Mouse (Mus musculus): ENCODE results near the gene Ehbp1l1. TPM values are rescaled to one million over a fixed set of nuclear protein-coding genes. Genes with fewer than 3 reads are reported as not detected.
A peak's percentile ranks its signal among the peaks of the same experiment; 100 is the strongest.
"Not testable (repeated sequence)": the region's sequence is repeated elsewhere in the genome, so short reads cannot be mapped to it uniquely, and the experiment has no call there.

Ehbp1l1 gene
- polyA plus RNA-seq, 1 experiment: 61.8 TPM

- Histone ChIP-seq H3K4me1 (replicated peaks; ENCODE audit: control insufficient read depth, insufficient read depth, low read length) (peaks cover 42% of the 10 kb centered on the region), H3K27me3 (ENCODE audit: control insufficient read depth, insufficient read depth, low read length) (no peaks in the 10 kb centered on the region), H3K4me3 (ENCODE audit: control insufficient read depth, insufficient read depth, low read length) (peak overlapping the region; percentile 92), H3K27ac (ENCODE audit: control insufficient read depth, insufficient read depth, low read length) (peak overlapping the region; percentile 85), H3K36me3 (ENCODE audit: control insufficient read depth, insufficient read depth, low read length) (peaks cover 20% of the 10 kb centered on the region)
- TF ChIP-seq CTCF (IDR thresholded peaks at IDR 0.05; ENCODE audit: borderline replicate concordance, control insufficient read depth, extremely low read depth, insufficient read depth, low read length, poor library complexity): no peak
- TF ChIP-seq POLR2A (IDR thresholded peaks at IDR 0.05; ENCODE audit: control insufficient read depth, extremely low read depth, insufficient read depth, low read length, poor library complexity): no peak
- DNase-seq: no peak
- WGBS: 0% methylated on average over 7 of the region's 7 CpGs
These were observed 37.1 kb downstream of the Ehbp1l1 start for GRCm38 (mm10) chr19:5689088-5689428.

GRCm38 (mm10) chr19:5688200-5689087 is 37.7 kb downstream of the Ehbp1l1 start, which contains the start of the genes Map3k11 and Pcnx3:
Gene Map3k11, plus strand, starts transcription at chr19:5688742.
Gene Pcnx3, minus strand, starts transcription at chr19:5688908.
- under 1% methylated on average over 69 of the region's 69 CpGs for WGBS
- DNase-seq: peak; percentile 96
- TF ChIP-seq CTCF (IDR thresholded peaks at IDR 0.05; ENCODE audit: borderline replicate concordance, control insufficient read depth, extremely low read depth, insufficient read depth, low read length, poor library complexity) (no peak), POLR2A (IDR thresholded peaks at IDR 0.05; ENCODE audit: control insufficient read depth, extremely low read depth, insufficient read depth, low read length, poor library complexity) (peak; percentile 74; the same call in 1 of the 2 replicates)
- Histone ChIP-seq H3K36me3 (ENCODE audit: control insufficient read depth, insufficient read depth, low read length) (peaks cover 24% of the 10 kb centered on the region), H3K27me3 (ENCODE audit: control insufficient read depth, insufficient read depth, low read length) (no peaks in the 10 kb centered on the region), H3K4me1 (replicated peaks; ENCODE audit: control insufficient read depth, insufficient read depth, low read length) (peaks cover 42% of the 10 kb centered on the region), H3K27ac (ENCODE audit: control insufficient read depth, insufficient read depth, low read length) (peak within 1 kb of the TSS; percentile 86), H3K4me3 (ENCODE audit: control insufficient read depth, insufficient read depth, low read length) (peak within 1 kb of the TSS; percentile 92)

- Histone ChIP-seq H3K4me1 (replicated peaks; ENCODE audit: control insufficient read depth, insufficient read depth, low read length) (peaks cover 36% of the 10 kb centered on the region), H3K36me3 (ENCODE audit: control insufficient read depth, insufficient read depth, low read length) (peaks cover 31% of the 10 kb centered on the region), H3K27ac (ENCODE audit: control insufficient read depth, insufficient read depth, low read length) (no peak overlapping the region), H3K27me3 (ENCODE audit: control insufficient read depth, insufficient read depth, low read length) (no peaks in the 10 kb centered on the region), H3K4me3 (ENCODE audit: control insufficient read depth, insufficient read depth, low read length) (peak overlapping the region; percentile 92)
- TF ChIP-seq POLR2A (IDR thresholded peaks at IDR 0.05; ENCODE audit: control insufficient read depth, extremely low read depth, insufficient read depth, low read length, poor library complexity) (no peak), CTCF (IDR thresholded peaks at IDR 0.05; ENCODE audit: borderline replicate concordance, control insufficient read depth, extremely low read depth, insufficient read depth, low read length, poor library complexity) (no peak)
- DNase-seq: no peak
- WGBS: 43% methylated on average over 9 of the region's 9 CpGs
These were observed 38.4 kb downstream of the Ehbp1l1 start for GRCm38 (mm10) chr19:5687738-5688137.

GRCm38 (mm10) chr19:5686954-5687353 is 39.2 kb downstream of the Ehbp1l1 start:
- not testable (repeated sequence) for H3K27me3 ChIP-seq (ENCODE audit: control insufficient read depth, insufficient read depth, low read length); H3K27ac ChIP-seq (ENCODE audit: control insufficient read depth, insufficient read depth, low read length); DNase-seq; H3K4me3 ChIP-seq (ENCODE audit: control insufficient read depth, insufficient read depth, low read length)
- Histone ChIP-seq H3K36me3 (ENCODE audit: control insufficient read depth, insufficient read depth, low read length) (peaks cover 38% of the 10 kb centered on the region), H3K4me1 (replicated peaks; ENCODE audit: control insufficient read depth, insufficient read depth, low read length) (peaks cover 30% of the 10 kb centered on the region)
- whole genome bisulfite sequencing: 95% methylated on average over 10 of the region's 12 CpGs

- DNase-seq: no peak
- H3K4me3 ChIP-seq (ENCODE audit: control insufficient read depth, insufficient read depth, low read length): no peak overlapping the region
- TF ChIP-seq POLR2A (IDR thresholded peaks at IDR 0.05; ENCODE audit: control insufficient read depth, extremely low read depth, insufficient read depth, low read length, poor library complexity): no peak
- no peak for TF ChIP-seq CTCF (IDR thresholded peaks at IDR 0.05; ENCODE audit: borderline replicate concordance, control insufficient read depth, extremely low read depth, insufficient read depth, low read length, poor library complexity)
- H3K36me3 ChIP-seq (ENCODE audit: control insufficient read depth, insufficient read depth, low read length): peaks cover 40% of the 10 kb centered on the region
- H3K27me3 ChIP-seq (ENCODE audit: control insufficient read depth, insufficient read depth, low read length): no peaks in the 10 kb centered on the region
- no peak overlapping the region for H3K27ac ChIP-seq (ENCODE audit: control insufficient read depth, insufficient read depth, low read length)
- WGBS: 97% methylated on average over 13 of the region's 13 CpGs
- peaks cover 25% of the 10 kb centered on the region for H3K4me1 ChIP-seq (replicated peaks; ENCODE audit: control insufficient read depth, insufficient read depth, low read length)
These were observed 39.7 kb downstream of the Ehbp1l1 start for GRCm38 (mm10) chr19:5686437-5686836.

- H3K27ac ChIP-seq (ENCODE audit: control insufficient read depth, insufficient read depth, low read length): no peak overlapping the region
- WGBS: 99% methylated on average over 11 of the region's 11 CpGs
- H3K4me3 ChIP-seq (ENCODE audit: control insufficient read depth, insufficient read depth, low read length): no peak overlapping the region
- TF ChIP-seq CTCF (IDR thresholded peaks at IDR 0.05; ENCODE audit: borderline replicate concordance, control insufficient read depth, extremely low read depth, insufficient read depth, low read length, poor library complexity) (no peak), POLR2A (IDR thresholded peaks at IDR 0.05; ENCODE audit: control insufficient read depth, extremely low read depth, insufficient read depth, low read length, poor library complexity) (no peak)
- H3K36me3 ChIP-seq (ENCODE audit: control insufficient read depth, insufficient read depth, low read length): peaks cover 46% of the 10 kb centered on the region
- H3K27me3 ChIP-seq (ENCODE audit: control insufficient read depth, insufficient read depth, low read length): no peaks in the 10 kb centered on the region
- H3K4me1 ChIP-seq (replicated peaks; ENCODE audit: control insufficient read depth, insufficient read depth, low read length): peaks cover 19% of the 10 kb centered on the region
- no peak for DNase-seq
These were observed 40.3 kb downstream of the Ehbp1l1 start for GRCm38 (mm10) chr19:5685861-5686260.
